Mouse (Mus musculus): Measurements from ENCODE around the gene Bmp2. TPM values are rescaled to one million over a fixed set of nuclear protein-coding genes. Genes with fewer than 3 reads are reported as not detected.

Gene Bmp2
- polyA plus RNA-seq (2015; fragmentation: Nextera tagmentation; extraction: Ambion mirVana) = 29.4 and 31.2 TPM in 2 replicates

GRCm38 (mm10) chr2:133552031-133552841 is at the start of gene Bmp2:
Gene Bmp2, plus strand, starts transcription at chr2:133552159.
- H3K27ac ChIP-seq (replicated peaks) = peak within 1 kb of the TSS; percentile 89
- no peaks in the 10 kb centered on the region for H3K9me3 ChIP-seq (ENCODE audit: control insufficient read depth, low read length)
- H3K4me3 ChIP-seq (ENCODE audit: low read depth, low read length) = peak within 1 kb of the TSS; percentile 75
- 1% methylated on average over 81 of the region's 110 CpGs for WGBS
- no peak for TF ChIP-seq EP300 (optimal IDR thresholded peaks at IDR 0.05)
- TF ChIP-seq CTCF (IDR thresholded peaks at IDR 0.05; ENCODE audit: low read depth) = peak; percentile 51
- ATAC-seq (ENCODE audit: low FRiP score, low TSS enrichment) (peak; percentile 89), DNase-seq (ENCODE audit: low spot score) (peak; percentile 87)
- peak within 1 kb of the TSS; percentile 89 for H3K9ac ChIP-seq (ENCODE audit: low read length)
- H3K4me2 ChIP-seq (replicated peaks; ENCODE audit: low read depth) = peak within 1 kb of the TSS; percentile 90
- no peaks in the 10 kb centered on the region for H3K27me3 ChIP-seq (ENCODE audit: control insufficient read depth, insufficient read depth, low read length)
- H3K36me3 ChIP-seq (ENCODE audit: control insufficient read depth, insufficient read depth, low read length) = no peaks in the 10 kb centered on the region
- no peaks in the 10 kb centered on the region for H3K4me1 ChIP-seq (replicated peaks; ENCODE audit: control insufficient read depth, insufficient read depth)

DNA sequence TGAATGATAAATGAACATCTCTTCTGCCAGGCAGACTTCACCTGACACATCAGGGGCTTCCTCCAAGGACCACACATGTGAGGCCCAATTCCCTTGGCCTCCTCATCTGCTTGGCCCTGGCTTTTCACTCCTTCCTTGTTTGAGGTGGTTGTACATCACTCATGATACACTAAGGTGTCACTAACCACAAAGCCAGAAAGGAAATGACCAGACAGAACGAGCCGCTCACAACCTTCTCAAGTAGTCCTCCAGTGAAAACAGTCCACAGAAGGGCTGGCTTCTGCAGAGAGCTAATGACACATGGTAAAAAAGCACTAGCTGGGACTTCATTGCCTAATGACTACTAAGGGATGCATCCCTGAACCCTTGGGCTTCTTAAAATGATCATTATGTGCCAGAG is 46.3 kb upstream of the Bmp2 start:
- WGBS = 80% methylated on average over 2 of the region's 2 CpGs
- no peak overlapping the region for H3K4me3 ChIP-seq (ENCODE audit: low read depth, low read length)

GRCm38 (mm10) chr2:133507045-133507444 is 44.9 kb upstream of the Bmp2 start:
- 80% methylated on average over 4 of the region's 4 CpGs for whole genome bisulfite sequencing
- no peaks in the 10 kb centered on the region for H3K4me1 ChIP-seq (replicated peaks; ENCODE audit: control insufficient read depth, insufficient read depth)
- H3K4me3 ChIP-seq (ENCODE audit: low read depth, low read length) = no peak overlapping the region
- DNase-seq (ENCODE audit: low spot score) (no peak), ATAC-seq (ENCODE audit: low FRiP score, low TSS enrichment) (no peak)
- no peaks in the 10 kb centered on the region for H3K27me3 ChIP-seq (ENCODE audit: control insufficient read depth, insufficient read depth, low read length)
- no peak overlapping the region for H3K27ac ChIP-seq (replicated peaks)
- H3K9ac ChIP-seq (ENCODE audit: low read length) = no peak overlapping the region
- TF ChIP-seq EP300 (optimal IDR thresholded peaks at IDR 0.05) (no peak), CTCF (IDR thresholded peaks at IDR 0.05; ENCODE audit: low read depth) (no peak)
- no peaks in the 10 kb centered on the region for H3K9me3 ChIP-seq (ENCODE audit: control insufficient read depth, low read length)
- H3K36me3 ChIP-seq (ENCODE audit: control insufficient read depth, insufficient read depth, low read length) = no peaks in the 10 kb centered on the region
- H3K4me2 ChIP-seq (replicated peaks; ENCODE audit: low read depth) = no peak overlapping the region

More for the DNA sequence above, 46.3 kb upstream of the Bmp2 start:
- DNase-seq (ENCODE audit: low spot score) (no peak), ATAC-seq (ENCODE audit: low FRiP score, low TSS enrichment) (no peak)
- Histone ChIP-seq H3K9me3 (ENCODE audit: control insufficient read depth, low read length) (no peaks in the 10 kb centered on the region), H3K36me3 (ENCODE audit: control insufficient read depth, insufficient read depth, low read length) (no peaks in the 10 kb centered on the region), H3K27me3 (ENCODE audit: control insufficient read depth, insufficient read depth, low read length) (no peaks in the 10 kb centered on the region), H3K4me1 (replicated peaks; ENCODE audit: control insufficient read depth, insufficient read depth) (no peaks in the 10 kb centered on the region), H3K27ac (replicated peaks) (no peak overlapping the region), H3K4me2 (replicated peaks; ENCODE audit: low read depth) (no peak overlapping the region), H3K9ac (ENCODE audit: low read length) (no peak overlapping the region)
- TF ChIP-seq EP300 (optimal IDR thresholded peaks at IDR 0.05) (no peak), CTCF (IDR thresholded peaks at IDR 0.05; ENCODE audit: low read depth) (no peak)

GRCm38 (mm10) chr2:133509141-133509540 is 42.8 kb upstream of the Bmp2 start:
- no peaks in the 10 kb centered on the region for H3K36me3 ChIP-seq (ENCODE audit: control insufficient read depth, insufficient read depth, low read length)
- ATAC-seq (ENCODE audit: low FRiP score, low TSS enrichment) = no peak
- TF ChIP-seq CTCF (IDR thresholded peaks at IDR 0.05; ENCODE audit: low read depth) (no peak), EP300 (optimal IDR thresholded peaks at IDR 0.05) (no peak)
- WGBS = 85% methylated on average over 16 of the region's 16 CpGs
- H3K9me3 ChIP-seq (ENCODE audit: control insufficient read depth, low read length) = no peaks in the 10 kb centered on the region
- H3K4me2 ChIP-seq (replicated peaks; ENCODE audit: low read depth) = no peak overlapping the region
- no peak overlapping the region for H3K4me3 ChIP-seq (ENCODE audit: low read depth, low read length)
- no peak for DNase-seq (ENCODE audit: low spot score)
- no peaks in the 10 kb centered on the region for H3K4me1 ChIP-seq (replicated peaks; ENCODE audit: control insufficient read depth, insufficient read depth)
- no peak overlapping the region for H3K27ac ChIP-seq (replicated peaks)
- H3K27me3 ChIP-seq (ENCODE audit: control insufficient read depth, insufficient read depth, low read length) = no peaks in the 10 kb centered on the region
- H3K9ac ChIP-seq (ENCODE audit: low read length) = no peak overlapping the region

DNA sequence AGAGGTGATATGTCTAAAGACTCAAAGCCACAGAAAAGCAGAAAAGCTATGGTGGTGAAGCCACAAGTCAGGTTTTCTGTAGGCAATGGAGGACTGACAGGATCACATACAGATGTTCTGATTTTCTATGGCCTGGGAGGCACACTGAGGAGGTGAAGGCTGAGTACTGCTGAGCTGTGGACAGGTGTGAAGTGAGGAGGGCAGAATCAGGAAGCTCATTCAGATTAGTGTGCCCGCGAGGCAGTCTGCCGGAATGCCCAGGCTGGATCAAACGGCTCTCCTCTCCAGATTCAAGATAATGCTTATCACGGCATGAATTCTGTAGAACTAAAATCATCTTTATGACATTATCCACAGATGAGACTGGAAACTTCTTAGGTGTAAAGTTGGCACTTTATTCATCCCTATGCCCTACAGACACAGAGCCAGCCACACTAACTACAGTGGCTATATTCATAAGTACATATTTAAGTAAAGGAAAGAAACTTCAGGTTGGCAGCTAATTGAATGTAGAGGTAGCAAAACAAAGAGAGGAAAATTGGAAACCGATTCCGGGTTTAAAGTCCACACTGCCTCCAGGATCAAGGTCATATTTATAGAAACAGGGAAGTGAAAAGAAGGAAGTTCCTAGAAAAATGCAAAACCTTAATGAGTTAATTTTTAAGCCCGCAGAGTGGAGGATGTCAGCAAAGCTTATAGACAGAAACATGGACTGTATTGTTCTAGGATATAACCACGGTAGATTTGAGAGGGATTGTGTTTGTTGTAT is 40.8 kb upstream of the Bmp2 start:
- H3K27ac ChIP-seq (replicated peaks) = peak overlapping the region; percentile 83
- no peak overlapping the region for H3K4me2 ChIP-seq (replicated peaks; ENCODE audit: low read depth)
- no peaks in the 10 kb centered on the region for H3K27me3 ChIP-seq (ENCODE audit: control insufficient read depth, insufficient read depth, low read length)
- DNase-seq (ENCODE audit: low spot score) (peak; percentile 34), ATAC-seq (ENCODE audit: low FRiP score, low TSS enrichment) (peak; percentile 86)
- no peaks in the 10 kb centered on the region for H3K36me3 ChIP-seq (ENCODE audit: control insufficient read depth, insufficient read depth, low read length)
- H3K4me1 ChIP-seq (replicated peaks; ENCODE audit: control insufficient read depth, insufficient read depth) = no peaks in the 10 kb centered on the region
- WGBS = 53% methylated on average over 9 of the region's 9 CpGs
- no peak for TF ChIP-seq EP300 (optimal IDR thresholded peaks at IDR 0.05)
- TF ChIP-seq CTCF (IDR thresholded peaks at IDR 0.05; ENCODE audit: low read depth) = no peak
- no peak overlapping the region for H3K4me3 ChIP-seq (ENCODE audit: low read depth, low read length)
- H3K9ac ChIP-seq (ENCODE audit: low read length) = no peak overlapping the region
- no peaks in the 10 kb centered on the region for H3K9me3 ChIP-seq (ENCODE audit: control insufficient read depth, low read length)
